Mouse (Mus musculus): ENCODE data around the gene Bach2.

DNA sequence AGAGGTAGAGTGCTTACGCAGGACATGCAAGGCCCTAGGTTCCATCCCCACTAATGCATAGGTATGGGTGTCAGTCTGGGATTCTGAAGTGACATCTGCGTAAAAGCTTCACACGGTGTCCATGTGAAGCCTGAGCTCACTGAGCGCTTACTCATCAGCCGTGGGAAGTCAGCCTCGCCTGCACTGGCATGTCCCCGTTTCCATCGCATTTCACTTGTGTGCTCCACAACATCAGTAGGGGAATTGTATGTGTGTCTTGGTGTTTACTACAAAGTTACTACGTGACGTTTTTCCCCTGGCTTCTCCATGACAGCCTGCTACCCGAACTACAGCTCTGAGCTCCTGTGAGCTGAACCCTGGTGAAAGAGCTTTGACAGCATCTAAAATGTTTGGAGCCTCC is 191.5 kb downstream of the Bach2 start:
- no peak for TF ChIP-seq POLR2A (IDR thresholded peaks at IDR 0.05; ENCODE audit: insufficient read depth, low read length)
- no peak for TF ChIP-seq EP300 (IDR thresholded peaks at IDR 0.05; ENCODE audit: insufficient read depth, low read depth, low read length)
- no peak for TF ChIP-seq CTCF (IDR thresholded peaks at IDR 0.05; ENCODE audit: low read depth, low read length)
